Mouse (Mus musculus): ENCODE data around the gene Gm27027.

Gene Gm27027

DNA sequence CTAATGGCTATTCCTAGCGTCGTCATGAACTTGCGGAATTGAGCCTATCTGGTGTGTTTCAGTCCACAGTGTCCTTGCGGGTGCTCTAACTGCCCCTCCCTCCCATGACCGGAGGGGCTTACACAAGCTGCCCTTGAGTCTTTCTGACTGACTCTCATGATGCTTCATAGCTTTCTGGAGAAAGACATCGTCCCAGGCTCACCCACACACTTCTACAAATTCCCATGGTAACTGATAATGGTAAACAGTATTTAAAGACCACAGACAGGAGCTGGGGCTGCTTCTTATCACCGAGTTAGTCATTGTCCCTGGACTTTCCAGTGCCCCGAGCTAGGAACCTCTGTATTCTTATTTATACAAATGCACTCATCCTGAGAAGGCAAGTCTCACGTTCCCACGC is 67.3 kb downstream of the Gm27027 start:
- DNase-seq (ENCODE audit: low read depth, low spot score): no peak

DNA sequence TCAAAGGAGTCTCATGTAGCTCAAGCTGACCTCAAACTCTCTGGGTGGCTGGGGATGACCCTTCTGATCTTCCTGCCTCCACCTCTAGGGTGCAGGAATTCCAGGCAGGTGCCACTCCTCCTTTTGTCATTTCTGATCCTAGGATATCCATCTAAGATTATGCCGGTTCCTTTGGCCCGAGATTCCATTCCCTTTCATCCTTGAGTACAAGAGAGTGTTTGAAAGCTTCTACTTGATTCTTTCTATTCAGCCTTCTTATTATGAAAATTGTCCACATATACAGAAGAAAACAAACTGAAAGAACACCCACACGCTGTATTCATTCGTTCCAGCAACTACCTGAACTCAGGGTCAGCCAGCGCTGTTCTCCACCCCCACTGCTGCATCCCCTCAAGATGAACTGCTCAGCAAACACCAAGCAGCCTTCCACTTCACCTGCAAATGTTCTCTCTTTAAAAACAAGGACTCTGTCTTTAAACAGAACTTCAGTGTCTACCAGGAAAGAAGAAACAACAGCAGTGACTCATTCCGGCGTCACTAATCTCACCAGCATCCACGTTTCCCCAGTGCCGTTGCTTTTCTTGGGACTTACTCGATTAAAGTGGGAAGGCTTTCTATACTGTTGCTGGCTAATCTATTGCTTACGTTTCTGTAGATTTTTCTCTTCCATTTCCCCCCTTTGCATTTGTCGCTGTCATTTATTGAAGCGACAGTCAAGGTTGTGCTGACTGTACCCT is 68.3 kb downstream of the Gm27027 start:
- DNase-seq (ENCODE audit: low read depth, low spot score): no peak

DNA sequence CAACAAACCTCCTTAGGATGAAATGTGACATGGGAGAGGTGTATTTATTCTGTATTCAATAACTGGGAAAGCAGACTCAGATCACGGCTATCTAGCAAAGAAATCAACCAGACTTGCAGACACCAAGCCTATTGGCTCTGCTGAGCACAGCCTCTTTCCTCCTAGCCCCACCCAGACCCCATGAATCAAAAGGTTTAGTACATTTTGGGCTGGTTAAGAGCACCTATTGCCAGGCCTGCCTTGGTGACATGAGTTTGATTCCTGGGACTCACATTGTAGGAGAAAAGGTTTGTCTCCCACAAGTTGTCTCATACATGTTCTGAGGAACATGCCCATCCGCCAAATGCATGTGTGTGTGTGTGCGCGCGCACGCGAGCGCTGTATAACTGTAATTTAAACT is 70.0 kb downstream of the Gm27027 start:
- no peak for DNase-seq (ENCODE audit: low read depth, low spot score)

DNA sequence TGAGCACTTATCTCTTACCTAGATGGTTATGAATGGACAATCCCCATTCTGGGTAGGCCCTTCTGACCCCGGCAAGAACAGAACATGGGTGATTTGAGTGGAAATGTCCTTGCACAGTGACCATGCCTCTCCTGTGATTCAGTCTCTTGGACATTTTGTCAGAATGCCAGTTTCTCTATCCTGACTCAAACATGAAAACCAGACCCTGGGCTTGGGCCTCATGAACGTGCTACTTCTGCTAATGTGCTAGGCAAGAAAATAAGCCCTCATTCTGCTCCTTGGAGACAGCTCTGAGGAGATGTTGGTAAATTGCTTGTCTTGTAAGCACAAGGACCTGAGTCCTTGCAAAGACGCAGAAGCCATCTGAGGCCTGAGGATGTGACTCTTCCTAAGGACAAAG is 77.1 kb downstream of the Gm27027 start:
- DNase-seq (ENCODE audit: low read depth, low spot score): no peak

DNA sequence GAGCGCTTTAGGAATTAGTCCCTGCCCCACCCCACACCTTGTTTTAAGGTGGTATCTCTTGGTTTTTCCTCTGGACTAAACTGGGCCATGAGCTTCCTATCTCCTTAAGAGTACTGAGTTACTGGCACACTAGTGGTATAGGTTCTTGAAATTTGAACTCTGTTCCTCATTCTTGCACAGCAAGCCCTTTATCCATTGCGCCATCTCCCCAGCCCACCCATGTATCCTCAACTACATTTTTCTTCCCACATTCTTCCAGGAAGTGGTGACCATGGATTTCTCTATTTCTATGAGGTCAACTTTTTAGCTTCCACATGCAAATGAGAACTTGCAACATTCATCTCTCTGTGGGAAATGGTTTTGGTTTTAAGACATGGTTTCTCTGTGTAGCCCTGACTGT is 82.6 kb downstream of the Gm27027 start:
- no peak for DNase-seq (ENCODE audit: low read depth, low spot score)

DNA sequence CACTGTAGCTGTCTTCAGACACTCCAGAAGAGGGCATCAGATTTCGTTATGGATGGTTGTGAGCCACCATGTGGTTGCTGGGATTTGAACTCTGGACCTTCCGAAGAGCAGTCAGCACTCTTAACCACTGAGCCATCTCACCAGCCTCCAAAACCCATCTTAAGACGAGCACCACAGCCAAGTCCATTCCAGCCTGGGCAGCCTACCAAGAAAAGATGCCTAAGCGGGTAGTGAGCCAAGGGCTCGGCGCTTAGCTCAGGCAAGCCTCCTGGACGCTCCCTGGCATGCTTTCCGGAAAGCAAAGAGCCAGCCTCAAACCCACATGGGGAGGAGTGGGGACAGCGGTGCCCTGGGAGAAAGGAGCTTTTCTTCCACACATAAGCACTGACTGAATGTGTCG is 84.2 kb downstream of the Gm27027 start:
- DNase-seq (ENCODE audit: low read depth, low spot score): no peak

DNA sequence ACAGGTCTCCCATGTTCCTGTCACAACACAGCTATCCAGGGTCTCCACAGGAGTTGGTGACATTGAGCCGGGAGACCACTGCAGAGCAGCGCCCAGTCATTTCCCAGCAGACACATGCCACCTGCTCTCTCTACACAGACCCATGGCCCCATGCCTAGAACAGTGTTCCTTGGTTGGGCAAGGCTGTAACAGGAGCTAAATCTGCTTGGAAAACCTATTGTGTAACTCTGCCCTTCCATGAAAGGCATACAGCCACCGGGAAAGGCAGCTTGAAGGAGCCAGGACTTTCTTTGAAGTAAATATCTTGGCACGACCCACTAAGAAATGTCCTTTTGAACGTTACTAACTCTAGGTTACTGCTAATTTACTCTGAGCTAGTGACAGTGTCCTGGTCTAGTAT is 86.4 kb downstream of the Gm27027 start:
- no peak for DNase-seq (ENCODE audit: low read depth, low spot score)

DNA sequence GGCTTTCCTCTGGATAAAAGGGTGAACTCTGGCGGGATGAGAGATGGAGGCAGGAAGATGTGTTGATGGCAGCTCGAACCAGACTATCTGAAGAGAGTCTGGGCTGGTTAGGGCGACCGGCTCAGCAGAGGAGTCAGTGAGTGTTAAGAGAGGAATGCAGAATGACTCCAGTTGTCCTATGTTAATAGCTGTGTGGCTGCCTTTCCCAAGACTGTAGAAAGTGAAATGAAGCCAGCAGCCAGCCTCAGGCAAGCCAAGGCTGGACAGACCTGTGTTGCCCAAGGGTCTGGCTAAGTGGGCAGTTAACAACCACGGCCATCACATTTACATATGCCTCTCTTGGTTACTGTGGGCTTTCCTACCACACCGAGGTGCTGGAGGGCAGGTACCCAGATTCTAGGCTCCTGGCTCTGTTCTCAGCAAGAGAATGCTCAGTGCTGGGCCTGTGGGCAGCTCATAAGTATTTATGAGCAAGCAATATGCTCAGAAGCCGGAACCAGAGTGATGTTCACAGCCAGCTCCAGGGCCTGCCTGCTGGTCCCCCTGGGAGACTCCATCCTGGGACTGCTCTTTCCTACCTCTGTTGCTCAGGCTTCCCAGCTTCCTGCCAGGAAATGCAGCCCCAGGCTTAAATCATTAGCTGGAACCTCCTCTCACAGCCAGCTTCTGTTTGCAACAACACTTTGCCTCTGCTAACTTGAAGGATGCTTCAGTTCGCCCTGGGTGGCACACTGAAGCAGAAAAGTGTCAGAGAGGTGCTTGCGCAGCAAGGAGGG is 88.4 kb downstream of the Gm27027 start:
- DNase-seq (ENCODE audit: low read depth, low spot score): no peak

All from retina, postnatal 7 days (tissue).